Mouse (Mus musculus): Measurements from ENCODE around the gene Psip1. TPM values are rescaled to one million over a fixed set of nuclear protein-coding genes. Genes with fewer than 3 reads are reported as not detected.

Gene Psip1
- polyA plus RNA-seq, 1 experiment from 2014 or later = 394 TPM

GRCm38 (mm10) chr4:83409867-83410505, 76.3 kb downstream of the Psip1 start:
- Histone ChIP-seq H3K27ac (no peak overlapping the region), H3K36me3 (no peaks in the 10 kb centered on the region), H3K27me3 (replicated peaks) (no peaks in the 10 kb centered on the region), H3K4me1 (no peaks in the 10 kb centered on the region), H3K4me2 (replicated peaks) (no peak overlapping the region), H3K9ac (no peak overlapping the region), H3K9me3 (no peaks in the 10 kb centered on the region), H3K4me3 (no peak overlapping the region)
- WGBS = 96% methylated on average over 4 of the region's 4 CpGs
- ATAC-seq (ENCODE audit: low FRiP score, low read depth) = no peak

- H3K4me3 ChIP-seq = no peak overlapping the region
- H3K27ac ChIP-seq = no peak overlapping the region
- peaks cover 9% of the 10 kb centered on the region for H3K9me3 ChIP-seq
- no peak overlapping the region for H3K9ac ChIP-seq
- H3K4me2 ChIP-seq (replicated peaks) = no peak overlapping the region
- no peaks in the 10 kb centered on the region for H3K36me3 ChIP-seq
- 95% methylated on average over 6 of the region's 6 CpGs for WGBS
- H3K4me1 ChIP-seq = no peaks in the 10 kb centered on the region
- H3K27me3 ChIP-seq (replicated peaks) = no peaks in the 10 kb centered on the region
- ATAC-seq (ENCODE audit: low FRiP score, low read depth) = no peak
Observed at GRCm38 (mm10) chr4:83407688-83408087, 78.6 kb downstream of the Psip1 start.

Other genes with a start within 250 kb of the Psip1 start
- gene Ttc39b, start 162.2 kb downstream of the Psip1 start, polyA plus RNA-seq (2016; fragmentation: Nextera tagmentation; extraction: Ambion mirVana) = 3.3 TPM in 2 replicates
- gene Snapc3, start 68.7 kb downstream of the Psip1 start, polyA plus RNA-seq (2016; fragmentation: Nextera tagmentation; extraction: Ambion mirVana) = 77.0 and 86.1 TPM in 2 replicates
- gene Ccdc171, start 39.1 kb upstream of the Psip1 start, polyA plus RNA-seq (2016; fragmentation: Nextera tagmentation; extraction: Ambion mirVana) = 4.4 and 5.5 TPM in 2 replicates

Measured in neural tube, embryonic 12.5 days (tissue).